Mouse (Mus musculus) stomach, embryonic 15.5 days (tissue): ENCODE measurements around the gene Il34. TPM values are rescaled to one million over a fixed set of nuclear protein-coding genes. Genes with fewer than 3 reads are reported as not detected.

Experiments used
- ATAC-seq: fragments of 200-750 bp; cut with Nextera tagmentation; 2 replicates; pipeline ENCODE4 v1.8.0; 2017; ENCODE audit warnings: low read depth, moderate number of reproducible peaks, moderate TSS enrichment; ENCODE audit not compliant: insufficient read depth, low FRiP score
- H3K27ac ChIP-seq: fragments of 300-500 bp; sonication (generic); 2 replicates; pipeline ENCODE4 v1.5.1; 2015; ENCODE audit warnings: mild to moderate bottlenecking, inconsistent platforms
- H3K27me3 ChIP-seq: fragments of 300-500 bp; sonication (generic); replicated peaks from 2 replicates; pipeline ENCODE4 v1.6.1; 2015; ENCODE audit warnings: inconsistent platforms
- H3K36me3 ChIP-seq: fragments of 300-500 bp; sonication (generic); 2 replicates; pipeline ENCODE4 v1.6.1; 2015; ENCODE audit warnings: inconsistent platforms
- H3K4me1 ChIP-seq: fragments of 300-500 bp; sonication (generic); 2 replicates; pipeline ENCODE4 v1.6.1; 2015; ENCODE audit warnings: inconsistent platforms
- H3K4me2 ChIP-seq: fragments of 300-500 bp; sonication (generic); 2 replicates; pipeline ENCODE4 v1.6.1; 2015; ENCODE audit warnings: mild to moderate bottlenecking, inconsistent platforms
- H3K4me3 ChIP-seq: fragments of 300-500 bp; sonication (generic); replicated peaks from 2 replicates; pipeline ENCODE4 v1.5.1; 2015; ENCODE audit warnings: inconsistent platforms
- H3K9ac ChIP-seq: fragments of 300-500 bp; sonication (generic); 2 replicates; pipeline ENCODE4 v1.6.1; 2015; ENCODE audit warnings: inconsistent platforms
- H3K9me3 ChIP-seq: fragments of 300-500 bp; sonication (generic); 2 replicates; pipeline ENCODE4 v1.6.1; 2016; ENCODE audit warnings: inconsistent platforms
- WGBS: fragments of 180-500 bp; shearing (Covaris S2); methylation state at CpG from one replicate; pipeline ENCODE4 v1.1.7; 2015; 5-methylcytosine and 5-hydroxymethylcytosine counted together
- polyA plus RNA-seq: library from polyadenylated mRNA; unstranded; fragments of >200 nt; fragmentation: Nextera tagmentation; extraction: Ambion mirVana; gene quantifications from 2 replicates; pipeline ENCODE4 v1.2.1, GENCODE M21; 2015

Gene Il34
- polyA plus RNA-seq, 1 experiment from 2014 or later: 3.2 TPM

- Histone ChIP-seq H3K4me3 (no peak overlapping the region), H3K9ac (no peak overlapping the region), H3K9me3 (no peaks in the 10 kb centered on the region), H3K4me1 (peaks cover 47% of the 10 kb centered on the region), H3K27me3 (no peaks in the 10 kb centered on the region), H3K27ac (peak overlapping the region; percentile 52), H3K4me2 (peak overlapping the region; percentile 65), H3K36me3 (peaks cover 23% of the 10 kb centered on the region)
- WGBS: 53% methylated on average over 3 of the region's 3 CpGs
- no peak for ATAC-seq
These were observed 81.2 kb downstream of the Il34 start for GRCm38 (mm10) chr8:110724493-110724892.

GRCm38 (mm10) chr8:110722414-110723011 is 83.2 kb downstream of the Il34 start:
- H3K9ac ChIP-seq: peak overlapping the region; percentile 50

GRCm38 (mm10) chr8:110721606-110722413 is 83.9 kb downstream of the Il34 start:
- Histone ChIP-seq H3K36me3 (no peaks in the 10 kb centered on the region), H3K4me2 (peak overlapping the region; percentile 65), H3K4me1 (peaks cover 72% of the 10 kb centered on the region), H3K9ac (peak overlapping the region; percentile 89), H3K9me3 (no peaks in the 10 kb centered on the region), H3K27ac (peak overlapping the region; percentile 95), H3K27me3 (no peaks in the 10 kb centered on the region), H3K4me3 (peak overlapping the region; percentile 72)
- peak; percentile 44 for ATAC-seq
- WGBS: under 1% methylated on average over 46 of the region's 59 CpGs

More at GRCm38 (mm10) chr8:110722414-110723011, 83.2 kb downstream of the Il34 start:
- ATAC-seq: no peak
- H3K27ac ChIP-seq: peak overlapping the region; percentile 40
- H3K4me2 ChIP-seq: peak overlapping the region; percentile 65
- H3K4me3 ChIP-seq: peak overlapping the region; percentile 72
- H3K36me3 ChIP-seq: peaks cover 6% of the 10 kb centered on the region; the same call in 1 of the 2 replicates
- peaks cover 65% of the 10 kb centered on the region for H3K4me1 ChIP-seq
- WGBS: 40% methylated on average over 11 of the region's 11 CpGs
- no peaks in the 10 kb centered on the region for H3K27me3 ChIP-seq
- no peaks in the 10 kb centered on the region for H3K9me3 ChIP-seq

GRCm38 (mm10) chr8:110720685-110721598 is 84.8 kb downstream of the Il34 start, which contains the start of gene Mtss1l:
Mtss1l (plus strand) TSS chr8:110721476.
- peak within 1 kb of the TSS; percentile 95 for H3K27ac ChIP-seq
- H3K4me2 ChIP-seq: peak within 1 kb of the TSS; percentile 65
- no peaks in the 10 kb centered on the region for H3K27me3 ChIP-seq
- H3K36me3 ChIP-seq: no peaks in the 10 kb centered on the region
- ATAC-seq: peak; percentile 76
- WGBS: 5% methylated on average over 59 of the region's 75 CpGs
- peaks cover 80% of the 10 kb centered on the region for H3K4me1 ChIP-seq
- peak within 1 kb of the TSS; percentile 89 for H3K9ac ChIP-seq
- no peaks in the 10 kb centered on the region for H3K9me3 ChIP-seq
- peak within 1 kb of the TSS; percentile 72 for H3K4me3 ChIP-seq

GRCm38 (mm10) chr8:110719898-110720653 is 85.6 kb downstream of the Il34 start:
- WGBS: 52% methylated on average over 6 of the region's 6 CpGs

GRCm38 (mm10) chr8:110718969-110719670 is 86.6 kb downstream of the Il34 start:
- Histone ChIP-seq H3K27ac (peak overlapping the region; percentile 95), H3K4me2 (0 out of 2 replicates have a peak overlapping the region, but pooled peaks have one; percentile 9), H3K4me3 (no peak overlapping the region), H3K4me1 (peaks cover 73% of the 10 kb centered on the region), H3K27me3 (no peaks in the 10 kb centered on the region), H3K9ac (no peak overlapping the region), H3K9me3 (no peaks in the 10 kb centered on the region), H3K36me3 (no peaks in the 10 kb centered on the region)
- peak; percentile 12; the same call in 1 of the 2 replicates for ATAC-seq
- 34% methylated on average over 12 of the region's 12 CpGs for WGBS

More at GRCm38 (mm10) chr8:110719898-110720653, 85.6 kb downstream of the Il34 start:
- no peak for ATAC-seq
- H3K9ac ChIP-seq: no peak overlapping the region; the same call in 1 of the 2 replicates
- H3K27ac ChIP-seq: peak overlapping the region; percentile 95
- no peak overlapping the region for H3K4me3 ChIP-seq
- no peaks in the 10 kb centered on the region for H3K9me3 ChIP-seq
- no peaks in the 10 kb centered on the region for H3K27me3 ChIP-seq
- H3K36me3 ChIP-seq: no peaks in the 10 kb centered on the region
- H3K4me2 ChIP-seq: peak overlapping the region; percentile 65; the same call in 1 of the 2 replicates
- H3K4me1 ChIP-seq: peaks cover 81% of the 10 kb centered on the region

- Histone ChIP-seq H3K27me3 (no peaks in the 10 kb centered on the region), H3K9ac (no peak overlapping the region), H3K27ac (peak overlapping the region; percentile 95), H3K9me3 (no peaks in the 10 kb centered on the region), H3K36me3 (no peaks in the 10 kb centered on the region), H3K4me2 (0 out of 2 replicates have a peak overlapping the region, but pooled peaks have one; percentile 9), H3K4me3 (no peak overlapping the region), H3K4me1 (peaks cover 66% of the 10 kb centered on the region)
- ATAC-seq: no peak
- WGBS: 75% methylated on average over 8 of the region's 8 CpGs
These were observed 87.3 kb downstream of the Il34 start for GRCm38 (mm10) chr8:110718209-110718968.

DNA sequence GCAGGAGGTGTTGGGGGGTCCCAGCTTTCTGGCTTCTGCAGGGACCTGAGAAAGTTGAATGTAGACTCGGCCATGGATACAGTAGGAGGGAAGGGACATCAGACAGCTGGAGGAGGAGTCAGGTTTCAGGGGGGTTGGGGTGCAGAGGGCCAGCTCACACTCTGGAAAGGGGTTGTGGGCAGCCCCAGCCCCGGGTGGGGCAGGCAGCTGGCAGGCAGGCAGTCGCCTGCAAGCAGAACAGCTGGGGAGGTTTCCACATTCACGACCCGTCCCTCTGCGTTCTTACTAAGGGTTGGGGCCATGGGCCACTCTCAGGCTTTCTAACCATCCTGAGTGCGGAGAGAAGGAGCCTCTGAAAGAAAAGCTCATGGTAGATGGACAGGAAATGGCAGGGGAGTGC is 88.6 kb downstream of the Il34 start:
- Histone ChIP-seq H3K4me3 (no peak overlapping the region), H3K9me3 (no peaks in the 10 kb centered on the region), H3K27ac (peak overlapping the region; percentile 49), H3K27me3 (no peaks in the 10 kb centered on the region), H3K4me1 (peaks cover 59% of the 10 kb centered on the region), H3K36me3 (no peaks in the 10 kb centered on the region), H3K4me2 (no peak overlapping the region), H3K9ac (no peak overlapping the region)
- ATAC-seq: no peak
- 42% methylated on average over 7 of the region's 7 CpGs for WGBS

- Histone ChIP-seq H3K36me3 (no peaks in the 10 kb centered on the region), H3K4me3 (no peak overlapping the region), H3K27me3 (no peaks in the 10 kb centered on the region), H3K4me1 (peaks cover 59% of the 10 kb centered on the region), H3K9me3 (no peaks in the 10 kb centered on the region), H3K9ac (no peak overlapping the region), H3K4me2 (no peak overlapping the region), H3K27ac (peak overlapping the region; percentile 49)
- ATAC-seq: peak; percentile 24; the same call in 1 of the 2 replicates
- WGBS: 45% methylated on average over 4 of the region's 4 CpGs
These were observed 89.6 kb downstream of the Il34 start for GRCm38 (mm10) chr8:110716075-110716474.
